Mouse (Mus musculus): Measurements from ENCODE around the gene Herpud1. TPM values are rescaled to one million over a fixed set of nuclear protein-coding genes. Genes with fewer than 3 reads are reported as not detected.

The Herpud1 gene
- 10 to 100 TPM; 66.6 to 76.8 TPM for total RNA-seq (2021)
- long read RNA-seq, transcript Herpud1-205 (8 exons, 1,952 nt), result major isoform, 114 of 130 reads
- long read RNA-seq, transcript Herpud1-201 (8 exons, 1,873 nt), result minor isoform, 8 of 130 reads
- long read RNA-seq, partial matches to known transcripts, result 0 of 130 reads
- long read RNA-seq, other reads (novel, unspliced or antisense), result 8 of 130 reads

- peak; percentile 99 for DNase-seq (ENCODE audit: low spot score in 2 of 2)
Observed at GRCm38 (mm10) chr8:94386214-94387026, at the start of gene Herpud1. TSS of gene Herpud1 (plus strand) at chr8:94386438.

DNA sequence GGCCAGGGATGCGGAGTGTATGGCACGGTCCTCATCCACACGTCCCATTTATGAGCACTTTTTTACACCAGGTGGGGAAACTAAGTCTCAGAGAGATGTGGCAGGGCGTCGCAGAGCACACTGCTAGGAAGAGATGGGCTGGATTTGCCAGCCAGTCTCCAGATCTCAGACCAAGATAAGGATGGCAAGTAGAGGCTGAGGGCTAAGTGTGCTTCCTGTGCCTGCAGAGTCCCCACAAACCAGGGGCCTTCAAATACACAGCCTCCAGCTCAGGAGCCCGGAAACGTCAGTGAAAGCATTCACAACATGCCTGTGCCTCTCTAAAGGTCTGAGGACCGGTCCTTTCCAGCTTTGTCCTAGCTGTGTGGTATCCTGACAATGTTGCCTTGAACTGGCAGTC lies 48.7 kb upstream of the Herpud1 start:
- DNase-seq (ENCODE audit: low spot score in 2 of 2), result no peak

- no peak for DNase-seq (ENCODE audit: low spot score in 2 of 2)
Observed at GRCm38 (mm10) chr8:94340796-94341195, 45.4 kb upstream of the Herpud1 start.

DNA sequence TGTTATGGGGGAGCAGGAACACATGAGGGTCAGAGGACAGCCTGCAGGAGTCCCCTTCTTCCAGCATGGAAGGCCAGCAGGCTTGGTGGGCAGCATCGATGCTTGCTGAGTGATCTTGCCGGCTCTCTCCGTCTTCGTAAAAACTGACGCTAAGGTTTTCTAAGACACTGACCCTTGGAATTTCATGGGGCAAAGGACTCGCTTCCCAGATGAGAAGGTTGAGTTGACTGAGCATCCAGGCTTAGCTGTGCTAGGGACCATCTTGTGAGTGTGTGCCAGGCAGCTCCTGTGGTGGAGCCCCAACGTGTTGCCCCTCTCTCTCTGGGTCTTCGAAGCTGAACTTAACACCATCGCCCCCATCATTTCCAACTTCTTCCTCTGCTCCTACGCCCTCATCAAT lies 43.5 kb upstream of the Herpud1 start:
- DNase-seq (ENCODE audit: low spot score in 2 of 2), result no peak

- DNase-seq (ENCODE audit: low spot score in 2 of 2), result peak; percentile 74 to 93
Observed at GRCm38 (mm10) chr8:94343290-94343689, 42.9 kb upstream of the Herpud1 start.

DNA sequence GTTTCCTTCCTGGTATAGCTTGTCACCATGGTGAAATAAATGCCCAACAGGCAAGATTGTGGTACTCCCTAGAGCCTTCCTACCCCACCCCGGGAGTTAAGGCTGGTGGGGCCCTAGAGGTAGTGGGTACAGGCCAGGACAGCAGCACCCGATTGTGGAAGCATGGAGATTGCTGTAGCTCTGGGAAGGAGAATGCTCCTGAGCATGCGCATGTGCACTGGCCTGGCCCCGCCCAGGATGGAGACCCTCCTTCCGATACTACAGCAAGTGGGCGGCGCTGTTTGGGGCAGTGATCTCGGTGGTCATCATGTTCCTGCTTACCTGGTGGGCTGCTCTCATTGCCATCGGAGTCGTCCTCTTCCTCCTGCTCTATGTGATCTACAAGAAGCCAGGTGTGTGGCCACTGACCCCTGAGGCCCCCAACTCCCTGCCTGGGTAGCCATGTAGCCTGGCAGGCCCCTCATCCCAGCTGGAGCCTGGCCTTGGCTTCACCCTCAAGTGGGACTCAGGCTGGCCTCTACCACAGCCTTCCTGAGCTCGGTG lies 42.4 kb upstream of the Herpud1 start:
- no peak for DNase-seq (ENCODE audit: low spot score in 2 of 2)

DNA sequence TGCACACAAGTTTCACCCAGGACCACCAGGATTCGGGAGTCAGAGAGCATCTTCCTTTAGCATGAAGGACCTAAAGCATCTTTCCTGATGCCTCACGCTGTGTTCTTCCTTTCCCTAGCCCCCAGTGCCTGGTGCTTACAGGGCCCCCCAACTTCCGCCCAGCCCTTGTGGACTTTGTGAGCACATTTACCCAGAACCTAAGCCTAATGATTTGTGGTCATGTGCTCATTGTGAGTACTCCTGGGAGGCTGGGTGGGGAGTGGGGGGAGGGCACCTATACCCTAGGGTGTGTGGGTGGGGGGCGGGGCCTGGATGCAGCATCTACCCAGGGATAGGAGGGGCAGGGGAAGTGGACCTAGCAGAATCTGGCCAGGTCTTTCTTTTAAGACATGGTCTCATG lies 40.6 kb upstream of the Herpud1 start:
- DNase-seq (ENCODE audit: low spot score in 2 of 2), result no peak

DNA sequence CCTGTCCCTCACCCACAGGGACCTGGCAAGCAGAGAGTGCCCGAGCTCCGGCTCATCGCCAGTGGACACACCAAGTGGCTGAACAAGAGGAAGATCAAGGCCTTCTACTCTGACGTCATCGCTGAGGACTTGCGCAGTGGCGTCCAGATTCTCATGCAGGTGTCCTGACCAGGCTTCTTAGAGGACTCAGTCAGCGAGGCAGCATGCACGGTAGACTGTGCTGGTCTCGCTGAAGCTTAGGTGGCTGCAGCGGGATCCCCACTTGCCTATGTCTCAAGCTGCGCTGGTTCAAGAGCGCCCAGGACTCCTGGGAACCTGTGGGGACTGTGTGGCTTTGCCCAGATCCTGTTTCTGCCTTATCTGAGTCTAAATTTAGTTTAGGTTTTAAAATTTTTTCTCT lies 40.0 kb upstream of the Herpud1 start:
- DNase-seq (ENCODE audit: low spot score in 2 of 2), result no peak

GRCm38 (mm10) chr8:94348425-94348824 lies 37.8 kb upstream of the Herpud1 start:
- no peak for DNase-seq (ENCODE audit: low spot score in 2 of 2)

GRCm38 (mm10) chr8:94354069-94354531 lies 32.1 kb upstream of the Herpud1 start:
- DNase-seq (ENCODE audit: low spot score in 2 of 2), result no peak

DNA sequence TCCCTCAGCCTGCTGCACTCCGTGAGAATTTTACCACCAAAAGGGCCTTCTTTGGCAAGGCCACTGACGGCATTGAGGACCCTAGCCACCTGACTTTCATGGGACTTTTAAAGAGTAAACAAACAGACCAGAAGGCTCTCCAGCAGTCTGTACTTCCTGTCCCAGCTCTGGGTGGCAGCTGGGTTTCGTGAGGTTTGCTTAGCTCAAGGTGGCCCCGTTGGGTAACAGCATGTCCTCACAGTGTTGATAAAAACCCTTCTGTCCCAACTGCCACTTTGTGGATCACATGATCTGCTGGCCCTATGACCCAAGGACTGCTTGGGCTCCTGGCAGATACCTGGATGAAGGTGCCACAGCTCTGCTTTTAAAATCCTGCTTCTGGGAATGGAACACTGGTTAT lies 31.7 kb upstream of the Herpud1 start:
- no peak for DNase-seq (ENCODE audit: low spot score in 2 of 2)

GRCm38 (mm10) chr8:94357220-94357619 lies 29.0 kb upstream of the Herpud1 start:
- no peak for DNase-seq (ENCODE audit: low spot score in 2 of 2)

DNA sequence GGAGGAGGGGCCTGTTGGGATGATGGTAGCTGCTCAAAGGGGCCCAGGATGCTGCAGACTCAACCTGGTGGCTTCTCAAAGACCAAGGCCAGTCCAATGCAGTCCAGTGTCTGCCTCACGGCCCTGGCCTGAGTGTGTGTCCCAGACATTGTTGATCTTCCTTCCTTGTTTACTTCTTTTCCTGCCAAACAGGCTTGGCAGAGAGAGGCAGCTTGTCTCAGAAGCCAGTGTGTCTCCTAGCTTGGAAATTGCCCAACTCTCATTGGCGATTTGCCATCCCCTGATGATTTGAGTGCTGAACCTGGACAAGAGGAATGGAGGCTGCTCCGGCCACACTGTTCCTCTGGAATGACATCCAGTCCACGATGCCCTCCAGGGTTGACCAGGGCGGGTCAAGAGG lies 27.7 kb upstream of the Herpud1 start:
- peak in 1 of 2 experiments; percentile 65 for DNase-seq (ENCODE audit: low spot score in 2 of 2)

GRCm38 (mm10) chr8:94361774-94362431 lies 24.3 kb upstream of the Herpud1 start:
- DNase-seq (ENCODE audit: low spot score in 2 of 2), result no peak

- no peak for DNase-seq (ENCODE audit: low spot score in 2 of 2)
Observed at GRCm38 (mm10) chr8:94362607-94363239, 23.5 kb upstream of the Herpud1 start.

DNA sequence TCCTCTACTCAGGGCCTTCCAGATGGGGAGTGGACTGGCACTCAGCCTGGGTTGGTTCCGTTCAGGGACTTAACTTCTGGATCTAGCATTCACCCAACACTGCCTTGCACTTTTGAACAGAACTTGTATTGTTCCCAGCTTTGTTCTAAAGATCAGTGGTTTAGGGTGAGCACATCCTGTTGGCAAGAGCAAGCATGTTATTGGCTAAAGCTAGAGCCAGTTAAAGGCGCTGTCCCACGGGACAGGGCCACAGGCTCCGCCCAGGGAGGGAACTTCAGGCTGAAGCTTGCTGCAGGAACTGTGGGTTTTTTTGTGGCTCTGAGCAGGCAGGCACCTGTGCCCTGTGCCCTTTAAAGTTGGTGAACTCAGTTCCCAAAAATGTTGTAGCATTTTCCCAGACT lies 22.9 kb upstream of the Herpud1 start:
- DNase-seq (ENCODE audit: low spot score in 2 of 2), result peak in 1 of 2 experiments; percentile 49

GRCm38 (mm10) chr8:94363906-94364305 lies 22.3 kb upstream of the Herpud1 start:
- DNase-seq (ENCODE audit: low spot score in 2 of 2), result no peak

- DNase-seq (ENCODE audit: low spot score in 2 of 2), result no peak
Observed at GRCm38 (mm10) chr8:94364686-94365312, 21.4 kb upstream of the Herpud1 start.

DNA sequence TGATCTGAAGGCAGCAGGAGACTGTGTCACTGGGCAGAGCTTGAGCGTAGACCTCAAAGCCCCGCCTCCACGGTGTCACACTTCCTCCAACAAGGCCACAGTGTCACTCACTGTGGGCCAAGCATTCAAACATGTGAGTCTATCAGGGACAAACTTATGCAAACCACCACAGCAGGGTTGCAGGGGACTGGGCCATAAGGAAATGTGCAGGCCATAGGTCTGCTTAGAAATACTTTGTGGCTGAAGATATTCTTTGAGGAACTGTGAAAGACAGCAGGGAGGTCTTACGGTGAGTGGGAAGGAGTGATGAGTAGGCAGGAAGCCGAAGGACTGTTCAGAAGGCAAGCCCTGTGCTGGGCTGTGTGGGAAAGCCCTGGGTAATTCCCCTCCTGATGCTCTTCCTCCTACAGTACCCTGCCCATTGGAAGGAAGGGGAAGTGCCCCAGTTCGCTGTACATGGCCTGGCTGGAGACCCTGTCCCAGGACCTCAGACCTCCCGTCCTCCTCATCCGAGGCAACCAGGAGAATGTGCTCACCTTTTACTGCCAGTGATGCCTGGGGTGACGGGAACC lies 20.7 kb upstream of the Herpud1 start:
- DNase-seq (ENCODE audit: low spot score in 2 of 2), result no peak

DNA sequence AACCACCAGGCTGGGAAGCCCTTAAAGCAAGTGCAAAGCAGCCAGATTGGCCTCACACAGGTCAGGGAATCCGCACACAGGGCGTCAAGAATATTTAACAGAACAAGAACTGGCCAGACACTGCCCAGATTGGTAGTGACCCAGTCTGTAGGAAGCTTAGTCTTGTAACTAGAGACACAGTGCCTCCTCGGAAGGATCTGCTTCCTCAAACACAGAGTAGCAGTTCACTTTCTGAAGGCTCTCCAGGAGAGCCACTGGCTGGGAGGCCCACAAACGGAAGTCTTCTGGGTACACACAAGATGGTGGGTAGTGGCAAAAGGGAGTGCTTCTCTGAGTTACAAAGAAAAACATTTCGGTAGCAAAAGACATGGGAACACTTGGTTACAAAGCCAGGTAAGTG lies 15.4 kb upstream of the Herpud1 start:
- no peak for DNase-seq (ENCODE audit: low spot score in 2 of 2)

All from layer of hippocampus, adult 18-20 months (tissue).